Mouse (Mus musculus): ENCODE results near the gene Nap1l4. TPM values are rescaled to one million over a fixed set of nuclear protein-coding genes. Genes with fewer than 3 reads are reported as not detected.

Gene Nap1l4
- 10 to 100 TPM; 84.1 to 85.0 TPM for total RNA-seq (2023)

DNA sequence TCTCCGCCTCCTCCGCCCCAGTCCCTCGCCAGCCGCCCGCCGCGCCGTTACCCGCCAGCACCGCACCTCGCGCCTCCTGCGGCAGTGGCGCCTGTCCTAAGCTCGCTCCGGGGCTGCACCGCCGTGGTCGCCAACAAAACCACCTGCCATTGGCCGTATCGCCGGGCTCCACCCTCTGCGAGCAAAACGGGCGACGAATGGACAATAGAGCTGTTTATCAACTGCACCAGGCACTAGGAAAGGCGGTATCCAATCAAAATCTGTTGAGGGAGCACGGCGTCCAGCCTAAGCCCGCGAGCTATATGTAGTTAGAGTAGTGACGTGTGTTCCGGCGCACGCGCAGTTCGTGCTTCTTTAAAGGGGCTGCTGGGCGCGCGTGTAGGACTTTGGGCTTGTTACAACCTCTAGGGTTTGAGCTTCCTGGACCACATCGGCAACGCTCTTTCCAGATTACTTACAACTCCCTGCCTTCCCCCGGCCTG, at the start of gene Nap1l4:
Gene Nap1l4, minus strand, starts transcription at position 131 of the 482 bp plus-strand sequence.

DNA sequence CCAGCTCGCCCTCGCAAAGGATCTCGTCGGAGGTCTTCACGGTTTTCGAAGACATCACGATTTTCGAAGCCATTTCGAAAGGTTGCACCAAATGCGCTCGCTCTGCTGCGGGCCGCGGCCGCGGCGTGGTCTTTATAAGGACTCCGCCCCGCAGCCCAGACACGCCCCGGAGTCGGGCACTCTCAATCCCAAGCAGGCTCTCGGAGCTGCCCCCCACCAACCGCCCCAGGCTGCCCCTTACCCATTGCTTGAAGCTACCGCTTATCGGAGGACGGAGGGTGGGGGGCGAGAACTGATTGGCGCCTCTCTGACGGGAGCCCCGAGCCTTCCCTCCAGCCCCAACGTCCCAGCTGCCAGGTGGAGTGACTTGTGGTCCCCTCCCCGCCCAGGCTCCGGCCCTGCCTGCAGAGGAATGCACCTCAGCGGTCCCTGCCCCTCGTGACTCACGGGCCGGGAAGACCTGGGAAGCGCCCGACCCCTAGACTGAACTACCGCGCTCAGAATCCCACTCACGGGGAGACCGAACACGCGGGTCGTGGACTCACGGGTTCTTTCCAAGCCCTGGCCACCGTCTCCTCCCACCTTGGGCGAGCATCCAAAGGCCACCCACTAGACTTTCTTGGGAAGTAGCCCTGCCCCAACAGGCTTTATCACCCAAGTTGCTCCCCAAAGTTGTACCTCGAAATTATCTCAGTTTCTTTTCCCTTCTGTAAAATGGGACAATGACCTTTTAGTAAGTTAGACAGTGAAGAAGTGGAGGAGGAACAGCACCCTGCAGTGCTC, 46.3 kb downstream of the Nap1l4 start, which contains the start of gene Phlda2:
Gene Phlda2, minus strand, starts transcription at position 733 of the 783 bp plus-strand sequence.

DNA sequence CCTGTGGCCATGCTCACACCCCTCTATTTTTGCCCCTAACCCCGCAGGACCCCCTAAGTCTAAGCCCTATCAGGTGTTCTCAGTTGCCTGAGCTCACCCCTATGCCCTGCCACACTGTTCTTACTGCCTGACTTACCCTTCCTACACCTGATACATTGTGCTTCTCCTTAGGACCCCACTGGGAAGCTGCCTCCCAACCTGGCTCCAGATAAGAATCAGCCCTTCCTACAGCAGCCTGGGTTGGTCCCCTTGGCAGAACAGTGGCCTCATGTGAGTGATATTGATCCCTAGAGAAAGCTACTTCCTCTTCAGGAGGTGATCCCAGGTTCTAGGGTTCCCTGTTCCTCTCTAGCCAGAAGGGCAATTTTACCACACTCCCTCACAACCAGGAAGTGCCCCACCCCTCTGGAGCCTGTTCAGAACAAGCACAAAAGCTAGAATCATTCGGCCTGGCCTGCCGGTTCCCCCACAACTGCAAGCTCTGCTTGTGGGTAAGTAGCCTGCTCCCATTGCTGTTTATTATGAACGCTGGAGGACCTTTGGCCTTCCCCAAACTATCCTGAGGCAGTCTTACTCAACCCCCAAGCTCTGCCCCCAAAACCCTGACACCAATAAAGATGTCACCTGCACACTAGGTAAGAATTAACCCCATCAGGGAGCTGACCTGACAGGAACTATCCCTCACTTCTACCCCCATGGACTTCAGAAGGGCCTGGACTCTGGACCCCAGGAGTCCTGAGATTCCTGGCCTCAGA, 75.4 kb downstream of the Nap1l4 start, which contains the start of gene Slc22a18:
Gene Slc22a18, plus strand, starts transcription at position 390 of the 755 bp plus-strand sequence.

Other genes with a start within 250 kb of the Nap1l4 start
- gene Cdkn1c, start 88.1 kb downstream of the Nap1l4 start, total RNA-seq (2023): under 1 TPM in 1 of 2 experiments, not detected in 1; 0.44 TPM
- 1 to 10 TPM; 1.1 to 1.3 TPM for gene Slc22a18, start 75.4 kb downstream of the Nap1l4 start, total RNA-seq (2023)
- not detected for gene Phlda2, start 46.0 kb downstream of the Nap1l4 start, total RNA-seq (2023)
- gene Cars, start 51.0 kb upstream of the Nap1l4 start, total RNA-seq (2023): 10 to 100 TPM; 31.4 to 38.1 TPM
- 1 to 10 TPM; 8.0 to 8.6 TPM for gene Tnfrsf26, start 79.6 kb upstream of the Nap1l4 start, total RNA-seq (2023)
- gene Tnfrsf22, start 100.6 kb upstream of the Nap1l4 start, total RNA-seq (2023): 1 to 10 TPM in 1 of 2 experiments, under 1 TPM in 1; 0.90 to 2.1 TPM
- gene Tnfrsf23, start 136.8 kb upstream of the Nap1l4 start, total RNA-seq (2023): 1 to 10 TPM; 7.1 to 9.6 TPM
- gene Osbpl5, start 207.9 kb upstream of the Nap1l4 start, total RNA-seq (2023): 1 to 10 TPM in 1 of 2 experiments, under 1 TPM in 1; 0.82 to 3.1 TPM
- not detected for gene Mrgprg, start 217.9 kb upstream of the Nap1l4 start, total RNA-seq (2023)
- gene Mrgpre, start 235.4 kb upstream of the Nap1l4 start, total RNA-seq (2023): under 1 TPM; 0.09 to 0.13 TPM